ENCODE assay signal across 34 mouse cellular contexts in the genomic region with DNA sequence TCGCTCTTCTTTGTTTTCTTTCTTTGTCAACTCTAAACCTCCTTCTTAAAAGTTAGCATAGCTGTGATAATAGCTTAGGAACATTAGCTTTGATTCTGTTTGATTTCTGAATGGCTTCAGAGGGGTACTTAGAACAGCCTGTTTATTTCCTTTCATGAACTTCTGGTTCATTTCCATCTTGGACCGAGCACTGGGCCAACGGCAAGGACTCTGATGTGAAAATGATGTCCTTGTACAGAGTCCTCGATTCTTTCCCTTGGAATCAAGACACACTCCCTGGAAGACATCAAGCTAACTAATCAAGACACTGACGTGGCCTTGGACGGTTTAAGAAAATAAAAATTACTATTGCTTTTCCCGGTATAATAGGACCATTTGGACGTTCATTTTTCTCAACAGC. TPM values are rescaled to one million over a fixed set of nuclear protein-coding genes. Genes with fewer than 3 reads are reported as not detected.
DNase-seq lines count a peak whose midpoint lies in the region; ATAC-seq lines count a peak whose summit lies in the region.
"Had no signal": no experiment of that assay in that cellular context is flagged by ENCODE, and none has a peak within 500 bp of the region (broad histone marks: within the 10 kb centered on the region; RNA-seq: fewer than 3 reads in every experiment).

No protein-coding gene starts in this region.

- no peaks in the 10 kb centered on the region for H3K36me3 ChIP-seq in heart, embryonic 12.5 days
- H3K36me3 ChIP-seq in kidney, embryonic 16.5 days (ENCODE audit: insufficient read depth, low read length): no peaks in the 10 kb centered on the region
- H3K36me3 ChIP-seq: embryonic facial prominence, embryonic 13.5 days; forebrain, embryonic 15.5 days; heart, embryonic 13.5 days; hindbrain, embryonic 15.5 days; kidney, embryonic 15.5 days; liver, embryonic 12.5 days; midbrain, embryonic 10.5 days; midbrain, embryonic 15.5 days had no signal

- H3K4me1 ChIP-seq in heart, embryonic 12.5 days (replicated peaks): no peaks in the 10 kb centered on the region
- H3K4me1 ChIP-seq in kidney, embryonic 16.5 days (ENCODE audit: insufficient read depth, low read length): 0 out of 2 replicates have a peak, but pooled peaks cover 4% of the 10 kb centered on the region
- H3K4me1 ChIP-seq: heart, embryonic 13.5 days; liver, embryonic 12.5 days had no signal

- no peak for ATAC-seq in heart, embryonic 12.5 days (ENCODE audit: insufficient number of reproducible peaks, low FRiP score)
- no peak for ATAC-seq in kidney, embryonic 16.5 days (ENCODE audit: low FRiP score, low TSS enrichment)
- ATAC-seq: activated CD4-positive, CD25-positive, alpha-beta regulatory T cell, adult 4 months; forebrain, embryonic 15.5 days; inflammation-experienced regulatory T-cells, adult 6 months; liver, embryonic 12.5 days; liver, postnatal 0 days; midbrain, embryonic 15.5 days had no signal

- WGBS in heart, embryonic 12.5 days: 79% methylated on average over 8 of the region's 8 CpGs
- 86% methylated on average over 8 of the region's 8 CpGs for WGBS in kidney, embryonic 16.5 days

- peak; percentile 59 for DNase-seq in gastrocnemius, adult 18-20 months (ENCODE audit: low spot score)
- no peak for DNase-seq in gastrocnemius, adult 8-10 months (ENCODE audit: low spot score in 2 of 2)
- peak; percentile 46 for DNase-seq in heart, adult 8-10 months (ENCODE audit: low spot score)
- peak; percentile 11 for DNase-seq in ovary, adult 18-20 months (ENCODE audit: low spot score)
- no peak for DNase-seq in ovary, postnatal 36 days (ENCODE audit: low spot score)
- DNase-seq: adrenal gland, adult 2 months; adrenal gland, postnatal 36 days; cerebellum, adult 18-20 months; cerebellum, postnatal 10 days; gastrocnemius, postnatal 10 days; kidney, adult 11 months; kidney, postnatal 36 days; left cerebral cortex, postnatal 4 days; liver, postnatal 0 days; lung, postnatal 10 days; thymus, postnatal 14 days had no signal

- H3K9ac ChIP-seq in heart, embryonic 12.5 days: no peak overlapping the region
- H3K9ac ChIP-seq in kidney, embryonic 16.5 days (replicated peaks; ENCODE audit: low read length): no peak overlapping the region
- H3K9ac ChIP-seq: embryonic facial prominence, embryonic 13.5 days; forebrain, embryonic 15.5 days; heart, embryonic 13.5 days; hindbrain, embryonic 15.5 days; kidney, embryonic 15.5 days; liver, embryonic 12.5 days; liver, postnatal 0 days; midbrain, embryonic 15.5 days had no signal

- no peak overlapping the region for H3K27ac ChIP-seq in heart, embryonic 12.5 days (ENCODE audit: poor library complexity, severe bottlenecking)
- H3K27ac ChIP-seq in kidney, embryonic 16.5 days (ENCODE audit: low read length): no peak overlapping the region
- H3K27ac ChIP-seq: embryonic facial prominence, embryonic 13.5 days; forebrain, embryonic 10.5 days; forebrain, embryonic 15.5 days; heart, embryonic 13.5 days; hindbrain, embryonic 15.5 days; kidney, embryonic 15.5 days; liver, embryonic 12.5 days; midbrain, embryonic 10.5 days; midbrain, embryonic 15.5 days had no signal

- H3K4me2 ChIP-seq in heart, embryonic 12.5 days: no peak overlapping the region
- no peak overlapping the region for H3K4me2 ChIP-seq in kidney, embryonic 16.5 days (replicated peaks; ENCODE audit: low read depth, low read length)
- H3K4me2 ChIP-seq: embryonic facial prominence, embryonic 13.5 days; forebrain, embryonic 15.5 days; heart, embryonic 13.5 days; hindbrain, embryonic 15.5 days; kidney, embryonic 15.5 days; liver, embryonic 12.5 days; midbrain, embryonic 15.5 days had no signal

- no peaks in the 10 kb centered on the region for H3K9me3 ChIP-seq in heart, embryonic 12.5 days (replicated peaks)
- H3K9me3 ChIP-seq in kidney, embryonic 16.5 days (ENCODE audit: low read length): no peaks in the 10 kb centered on the region
- H3K9me3 ChIP-seq: embryonic facial prominence, embryonic 13.5 days; forebrain, embryonic 10.5 days; forebrain, embryonic 15.5 days; heart, embryonic 13.5 days; hindbrain, embryonic 15.5 days; kidney, embryonic 15.5 days; liver, embryonic 12.5 days; midbrain, embryonic 10.5 days; midbrain, embryonic 15.5 days had no signal

- H3K4me3 ChIP-seq in heart, embryonic 12.5 days: no peak overlapping the region
- no peak overlapping the region for H3K4me3 ChIP-seq in kidney, embryonic 16.5 days (ENCODE audit: low read length)
- H3K4me3 ChIP-seq: embryonic facial prominence, embryonic 13.5 days; forebrain, embryonic 10.5 days; forebrain, embryonic 15.5 days; heart, embryonic 13.5 days; hindbrain, embryonic 15.5 days; kidney, embryonic 15.5 days; liver, embryonic 12.5 days; midbrain, embryonic 10.5 days; midbrain, embryonic 15.5 days had no signal

- 0 out of 2 replicates have a peak, but pooled peaks cover 3% of the 10 kb centered on the region for H3K27me3 ChIP-seq in heart, embryonic 12.5 days (replicated peaks)
- no peaks in the 10 kb centered on the region for H3K27me3 ChIP-seq in kidney, embryonic 16.5 days (ENCODE audit: insufficient read depth, low read length)
- H3K27me3 ChIP-seq: CH12.LX; embryonic facial prominence, embryonic 13.5 days; forebrain, embryonic 15.5 days; hindbrain, embryonic 15.5 days; kidney, embryonic 15.5 days; liver, embryonic 12.5 days; midbrain, embryonic 15.5 days had no signal

RNA-seq across cellular contexts. Expression of gene Ntrk2, which starts 31.7 kb away (rescaled TPM):
- total RNA-seq in gastrocnemius, adult 18-20 months (2021): 1 to 10 TPM; 2.9 to 4.0 TPM
- 1 to 10 TPM; 1.2 to 4.7 (median 3.4) TPM for total RNA-seq in gastrocnemius, adult 8-10 months (2022)
- 1 to 10 TPM in 2 of 4 experiments, under 1 TPM in 2; 0.65 to 1.5 (median 1.1) TPM for total RNA-seq in heart, adult 8-10 months (2022)
- polyA plus RNA-seq in heart, embryonic 12.5 days (2016; fragmentation: Nextera tagmentation; extraction: Ambion mirVana): 3.1 and 3.5 TPM in 2 replicates
- polyA plus RNA-seq in kidney, embryonic 16.5 days (2015; fragmentation: Nextera tagmentation; extraction: Ambion mirVana): 5.8 and 6.9 TPM in 2 replicates
- total RNA-seq: CH12.LX; common myeloid progenitor, adult 5-6 weeks; hematopoietic stem cell, adult 5-6 weeks; megakaryocyte progenitor cell, adult 5-6 weeks had no signal
- polyA plus RNA-seq: activated CD4-positive, CD25-positive, alpha-beta regulatory T cell, adult 4 months; C2C12 had no signal

Comparison
In these comparisons a context has a peak if more than half of its experiments do, and no peak if none do; other contexts are left out.
1. DNase-seq: peak in gastrocnemius, adult 18-20 months (single experiment), heart, adult 8-10 months (single experiment) and ovary, adult 18-20 months (single experiment); none in gastrocnemius, adult 8-10 months (0 of 2) and ovary, postnatal 36 days (single experiment).